Mouse (Mus musculus): ENCODE data around the gene Erbin.

Erbin gene

DNA sequence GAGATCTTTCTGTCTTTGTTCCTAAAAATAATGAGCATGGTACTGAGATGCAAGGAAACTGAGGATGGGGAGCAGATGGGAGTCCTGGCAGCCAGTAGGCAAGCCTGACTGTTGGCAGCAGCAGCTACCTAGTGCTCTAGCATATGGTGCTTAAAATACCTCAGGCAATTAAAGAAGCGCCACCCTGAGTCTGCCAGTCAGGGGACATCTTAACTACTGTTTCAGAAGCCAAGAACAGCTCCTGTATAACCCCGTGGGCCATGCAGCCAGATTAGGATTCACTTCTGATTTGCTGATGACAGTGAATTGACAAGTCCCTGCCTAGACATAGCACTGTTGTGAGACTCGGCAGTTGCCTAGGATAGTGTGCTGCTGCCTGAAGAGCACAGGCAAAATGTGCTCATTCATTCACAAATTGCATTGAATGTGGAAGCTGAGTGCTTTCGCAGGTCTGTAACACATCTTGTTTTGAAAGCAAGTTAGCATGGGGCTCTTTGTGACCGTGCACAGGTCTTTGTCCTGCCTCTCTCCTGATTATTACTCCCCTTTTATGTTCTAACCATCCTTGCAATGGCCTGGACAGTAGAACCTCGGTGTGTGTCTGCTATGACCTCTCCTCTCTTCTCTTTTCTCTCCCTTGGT, 114.0 kb downstream of the Erbin start:
- DNase-seq, result peak; percentile 64 to 83

GRCm38 (mm10) chr13:103803721-103804120, 116.6 kb downstream of the Erbin start:
- DNase-seq, result no peak

- no peak for DNase-seq
Observed at GRCm38 (mm10) chr13:103801021-103801420, 119.3 kb downstream of the Erbin start.

DNA sequence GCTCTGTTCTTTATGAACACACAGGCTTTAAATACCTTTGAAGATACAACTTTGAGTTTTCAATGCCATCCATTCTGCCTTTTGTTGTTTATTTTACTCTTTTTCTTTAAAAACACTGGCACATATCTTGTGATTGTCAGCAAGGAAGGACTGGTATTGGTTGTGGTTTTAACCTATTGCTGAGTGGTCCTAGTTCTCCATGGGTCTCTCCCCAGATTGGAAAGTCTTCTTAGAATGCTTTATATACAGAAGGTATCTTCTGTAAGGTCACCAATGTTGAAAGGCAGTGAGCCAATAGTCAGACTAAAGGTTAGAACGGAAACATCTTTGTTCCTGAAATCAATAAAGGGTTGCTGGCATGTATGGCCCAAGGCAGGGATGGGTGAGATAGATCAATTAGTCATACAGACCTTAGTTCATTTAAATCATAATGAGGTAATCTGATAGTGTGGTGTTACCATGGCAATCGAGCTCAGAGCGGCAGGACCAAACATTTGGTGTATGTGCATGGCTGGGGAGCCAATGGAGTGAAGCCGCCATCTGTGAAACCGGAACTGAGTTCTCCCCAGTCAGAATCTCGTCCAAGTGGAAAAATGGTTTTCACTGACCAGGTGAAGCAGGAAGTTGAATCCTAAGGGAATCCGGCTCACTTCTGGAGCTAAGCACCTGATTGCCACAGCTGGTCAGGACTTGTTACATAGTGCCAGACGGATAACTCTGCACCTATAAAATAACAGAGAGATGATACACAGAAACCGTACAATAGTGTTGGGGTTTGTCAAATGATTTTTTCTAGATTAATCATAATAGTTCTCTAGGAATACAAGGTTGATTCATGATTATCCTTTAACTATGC, 125.4 kb downstream of the Erbin start:
- no peak for DNase-seq

DNA sequence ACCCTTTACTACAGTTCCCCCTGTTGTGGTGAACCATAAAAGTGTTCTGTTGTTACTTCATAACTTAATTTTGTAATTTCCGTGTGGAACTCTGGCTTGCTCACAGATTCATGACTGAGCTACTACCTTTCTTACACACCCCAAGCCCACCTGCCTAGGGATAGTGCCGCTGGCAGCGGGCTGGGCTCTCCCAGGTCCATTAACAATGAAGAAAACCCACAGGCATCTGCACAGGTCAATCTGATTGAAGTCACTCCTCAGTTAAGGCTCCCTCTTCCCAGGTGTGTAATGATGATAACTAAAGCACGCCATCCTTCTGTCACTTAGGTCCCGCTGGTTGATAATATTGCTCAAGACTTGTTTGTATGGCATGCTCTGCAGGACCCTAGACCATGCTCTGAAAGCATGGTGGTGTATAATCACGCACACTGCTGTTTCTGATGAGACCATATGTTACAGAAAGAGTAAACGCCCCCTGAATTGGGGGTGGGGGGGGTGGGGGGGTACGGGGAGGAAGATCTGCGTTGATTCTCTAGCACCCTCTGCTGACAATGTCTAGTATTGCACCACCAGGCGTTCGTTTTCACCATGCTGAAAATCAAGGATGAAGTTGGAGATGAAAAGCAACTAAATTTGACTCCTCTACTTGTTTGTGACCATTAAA, 140.3 kb downstream of the Erbin start:
- peak; percentile 20 to 28 for DNase-seq

- DNase-seq, result no peak
Observed at GRCm38 (mm10) chr13:103777126-103777525, 143.2 kb downstream of the Erbin start.

- DNase-seq, result peak; percentile 90 to 98
Observed at GRCm38 (mm10) chr13:103774119-103774757, 146.1 kb downstream of the Erbin start, which contains the start of gene Srek1. Gene Srek1, minus strand, starts transcription at chr13:103774608.

GRCm38 (mm10) chr13:103773407-103774118, 146.8 kb downstream of the Erbin start:
- no peak for DNase-seq

- DNase-seq, result peak; percentile 20 to 44
Observed at GRCm38 (mm10) chr13:103772917-103773316, 147.4 kb downstream of the Erbin start.

DNA sequence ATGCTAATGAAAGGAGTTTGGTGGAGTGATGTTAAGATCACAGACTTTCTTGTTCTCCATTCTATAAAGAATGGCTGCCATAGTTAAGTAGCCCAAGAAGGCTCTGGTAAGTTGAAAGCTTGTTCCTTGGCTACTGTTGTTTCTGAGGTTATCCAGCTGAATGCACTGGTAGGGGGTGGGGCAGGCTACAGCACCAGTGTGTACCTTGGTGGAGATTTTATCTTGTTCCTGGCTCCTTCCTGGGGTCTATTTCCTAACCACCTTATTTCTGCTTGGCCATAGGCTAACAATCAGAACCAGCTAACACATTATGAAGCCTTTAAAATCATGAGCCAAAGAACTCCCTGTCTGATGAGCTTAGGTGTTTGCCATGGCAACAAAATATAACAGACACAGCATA, 149.5 kb downstream of the Erbin start:
- DNase-seq, result no peak
